Mouse (Mus musculus): ENCODE results near the gene Lsm11. TPM values are rescaled to one million over a fixed set of nuclear protein-coding genes. Genes with fewer than 3 reads are reported as not detected.
"Not testable (repeated sequence)": the region's sequence is repeated elsewhere in the genome, so short reads cannot be mapped to it uniquely, and the experiment has no call there.

Gene Lsm11
- total RNA-seq, 4 experiments from 2014 or later, result 13.0 to 15.5 (median 13.8) TPM

- no peak for DNase-seq (ENCODE audit: low spot score in 2 of 2)
Measured at GRCm38 (mm10) chr11:45883270-45883931, 61.3 kb downstream of the Lsm11 start.

GRCm38 (mm10) chr11:45881683-45882068 lies 63.1 kb downstream of the Lsm11 start:
- no peak for DNase-seq (ENCODE audit: low spot score in 2 of 2)

- DNase-seq (ENCODE audit: low spot score in 2 of 2), result no peak
Measured at GRCm38 (mm10) chr11:45881026-45881682, 63.6 kb downstream of the Lsm11 start.

GRCm38 (mm10) chr11:45879366-45879765 lies 65.4 kb downstream of the Lsm11 start:
- DNase-seq (ENCODE audit: low spot score in 2 of 2), result not testable (repeated sequence)

Other genes with a start within 250 kb of the Lsm11 start
- 10 to 100 TPM; 47.4 to 51.5 (median 48.0) TPM for gene Clint1, start 92.9 kb downstream of the Lsm11 start, total RNA-seq (2022)
- gene Thg1l, start 10.6 kb upstream of the Lsm11 start, total RNA-seq (2022), result 10 to 100 TPM; 10.4 to 11.8 (median 11.4) TPM
- under 1 TPM in 1 of 4 experiments, not detected in 3; 0.11 TPM for gene Sox30, start 35.4 kb upstream of the Lsm11 start, total RNA-seq (2022)
- gene Gm12166, start 107.4 kb upstream of the Lsm11 start, total RNA-seq (2022), result 1 to 10 TPM; 2.8 to 5.4 (median 3.2) TPM
- gene Adam19, start 111.1 kb upstream of the Lsm11 start, total RNA-seq (2022), result 10 to 100 TPM; 10.6 to 13.0 (median 10.9) TPM
- gene Nipal4, start 221.6 kb upstream of the Lsm11 start, total RNA-seq (2022), result 1 to 10 TPM; 2.2 to 3.0 (median 2.6) TPM

Data from left cerebral cortex, adult 8-10 months (tissue).